Mouse (Mus musculus): ENCODE measurements around the gene Patl2. TPM values are rescaled to one million over a fixed set of nuclear protein-coding genes. Genes with fewer than 3 reads are reported as not detected.

The Patl2 gene
- total RNA-seq, 2 experiments from 2014 or later, result not detected

DNA sequence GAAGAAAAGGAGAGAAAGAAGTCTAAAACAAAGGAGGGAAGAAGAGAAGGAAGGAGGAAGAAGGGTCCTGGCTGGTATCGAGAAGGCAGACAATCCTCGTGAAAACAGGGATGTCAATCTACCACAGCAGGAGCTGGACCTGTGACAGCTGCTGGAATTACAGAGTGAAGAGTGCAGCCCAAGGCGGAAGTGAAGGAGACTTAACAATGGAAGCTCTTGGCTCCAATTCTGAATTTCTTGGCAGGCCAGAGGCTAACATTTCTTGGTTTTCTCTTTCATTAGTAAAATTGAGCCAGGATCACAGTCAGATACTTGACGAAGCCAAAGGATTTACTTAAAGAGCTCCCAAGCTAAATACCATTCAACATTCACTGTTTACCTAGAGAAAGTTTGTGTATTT, 99.5 kb downstream of the Patl2 start:
- intact Hi-C loops (cut with DNase I), result no loop called here
- DNase-seq, result peak; percentile 68 to 69

DNA sequence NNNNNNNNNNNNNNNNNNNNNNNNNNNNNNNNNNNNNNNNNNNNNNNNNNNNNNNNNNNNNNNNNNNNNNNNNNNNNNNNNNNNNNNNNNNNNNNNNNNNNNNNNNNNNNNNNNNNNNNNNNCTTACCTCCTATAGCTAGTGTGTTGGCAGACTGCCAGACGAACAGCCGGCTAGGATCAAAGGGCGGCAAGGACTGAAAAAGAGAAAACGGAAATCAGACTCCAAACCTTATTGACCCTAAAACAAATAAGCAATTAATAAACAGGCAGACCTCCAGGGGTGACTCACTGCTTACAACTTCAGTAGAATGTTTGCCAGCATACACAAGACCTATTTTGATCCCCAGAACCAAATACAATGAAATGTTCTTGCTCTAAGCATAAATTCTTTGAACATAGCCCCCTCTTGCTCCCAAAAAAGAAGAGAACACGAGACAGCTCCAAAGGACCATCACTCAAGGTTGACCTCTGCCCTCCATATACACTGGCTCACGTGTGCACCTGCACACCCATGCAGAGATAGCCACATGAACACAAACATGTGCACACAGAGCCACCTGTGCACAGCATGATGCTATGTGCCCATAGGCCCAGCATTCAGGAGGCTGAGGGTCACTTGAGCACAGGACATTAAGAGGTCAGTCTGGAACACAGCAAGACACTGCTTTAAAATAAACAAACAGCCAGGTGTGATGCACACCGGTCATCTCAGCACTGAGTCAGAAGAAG, 104.1 kb downstream of the Patl2 start:
- intact Hi-C loops (cut with DNase I), result no loop called here

More for the DNA sequence above, 104.1 kb downstream of the Patl2 start:
- DNase-seq, result no peak

Other genes with a start within 250 kb of the Patl2 start
- gene Ctdspl2, start 230.2 kb downstream of the Patl2 start, total RNA-seq (2021), result 10 to 100 TPM; 27.7 to 28.2 TPM
- gene Mageb3, start 230.1 kb downstream of the Patl2 start, total RNA-seq (2021), result not detected
- gene Eif3j1, start 157.6 kb downstream of the Patl2 start, total RNA-seq (2021), result 10 to 100 TPM; 21.1 to 21.3 TPM
- gene Spg11, start 67.8 kb downstream of the Patl2 start, total RNA-seq (2021), result 10 to 100 TPM; 12.1 to 12.2 TPM
- 100 to 1,000 TPM; 130 to 134 TPM for gene B2m, start 38.5 kb downstream of the Patl2 start, total RNA-seq (2021)
- gene Trim69, start 25.5 kb downstream of the Patl2 start, total RNA-seq (2021), result not detected
- gene Terb2, start 83 bp upstream of the Patl2 start, total RNA-seq (2021), result not detected
- gene Sord, start 48.6 kb upstream of the Patl2 start, total RNA-seq (2021), result 100 to 1,000 TPM in 1 of 2 experiments, 10 to 100 TPM in 1; 88.5 to 113 TPM
- gene Duox2, start 112.3 kb upstream of the Patl2 start, total RNA-seq (2021), result under 1 TPM; 0.34 to 0.45 TPM
- not detected for gene Duoxa2, start 112.7 kb upstream of the Patl2 start, total RNA-seq (2021)
- gene Duoxa1, start 127.5 kb upstream of the Patl2 start, total RNA-seq (2021), result under 1 TPM; 0.27 to 0.45 TPM
- gene Duox1, start 129.5 kb upstream of the Patl2 start, total RNA-seq (2021), result under 1 TPM; 0.22 to 0.26 TPM
- 1 to 10 TPM; 7.9 to 9.6 TPM for gene Shf, start 183.0 kb upstream of the Patl2 start, total RNA-seq (2021)
- 10 to 100 TPM; 23.0 to 32.1 TPM for gene Slc28a2, start 240.3 kb upstream of the Patl2 start, total RNA-seq (2021)